Mouse (Mus musculus) embryonic facial prominence, embryonic 15.5 days (tissue): ENCODE measurements at regions not wholly inside any gene's neighbourhood (a gene's known extent, or its start where the extent isn't known, plus 50 kb on each side); places are given as distances from the start of the nearest gene placed in this dataset.
A peak's percentile ranks its signal among the peaks of the same experiment; 100 is the strongest.
"Not testable (repeated sequence)": the region's sequence is repeated elsewhere in the genome, so short reads cannot be mapped to it uniquely, and the experiment has no call there.

ENCODE experiments used
- ATAC-seq: fragments of 200-750 bp; cut with Nextera tagmentation; 2 replicates; pipeline ENCODE4 v1.8.0; 2017; ENCODE audit warnings: low read depth, moderate TSS enrichment; ENCODE audit not compliant: insufficient number of reproducible peaks, low FRiP score, low TSS enrichment
- H3K27ac ChIP-seq: fragments of 300-500 bp; sonication (generic); replicated peaks from 2 replicates; pipeline ENCODE4 v1.5.1; 2015; ENCODE audit warnings: mild to moderate bottlenecking, inconsistent platforms
- H3K27me3 ChIP-seq: fragments of 300-500 bp; sonication (generic); 2 replicates; pipeline ENCODE4 v1.6.1; 2015; ENCODE audit warnings: inconsistent platforms
- H3K36me3 ChIP-seq: fragments of 300-500 bp; sonication (generic); 2 replicates; pipeline ENCODE4 v1.6.1; 2015; ENCODE audit warnings: mild to moderate bottlenecking, inconsistent platforms
- H3K4me1 ChIP-seq: fragments of 300-500 bp; sonication (generic); 2 replicates; pipeline ENCODE4 v1.6.1; 2015; ENCODE audit warnings: inconsistent platforms
- H3K4me2 ChIP-seq: fragments of 300-500 bp; sonication (generic); replicated peaks from 2 replicates; pipeline ENCODE4 v1.6.1; 2015; ENCODE audit warnings: mild to moderate bottlenecking, inconsistent platforms
- H3K4me3 ChIP-seq: fragments of 300-500 bp; sonication (generic); replicated peaks from 2 replicates; pipeline ENCODE4 v1.5.1; 2015; ENCODE audit warnings: mild to moderate bottlenecking, inconsistent platforms
- H3K9ac ChIP-seq: fragments of 300-500 bp; sonication (generic); 2 replicates; pipeline ENCODE4 v1.6.1; 2015; ENCODE audit warnings: inconsistent platforms
- H3K9me3 ChIP-seq: fragments of 300-500 bp; sonication (generic); replicated peaks from 2 replicates; pipeline ENCODE4 v1.6.1; 2016; ENCODE audit warnings: inconsistent platforms
- WGBS: fragments of 180-500 bp; shearing (Covaris S2); methylation state at CpG from one replicate; pipeline ENCODE4 v1.1.7; 2015; 5-methylcytosine and 5-hydroxymethylcytosine counted together

GRCm38 (mm10) chr13:74563483-74564330 is 69.9 kb upstream of the Zfp825 start:
- H3K9me3 ChIP-seq, H3K27me3 ChIP-seq, H3K4me1 ChIP-seq, H3K36me3 ChIP-seq: not testable (repeated sequence)
- ATAC-seq: peak; percentile 95
- H3K4me3 ChIP-seq: peak overlapping the region; percentile 57
- peak overlapping the region; percentile 90 for H3K27ac ChIP-seq
- under 1% methylated on average over 27 of the region's 27 CpGs for WGBS
- peak overlapping the region; percentile 39 for H3K9ac ChIP-seq
- H3K4me2 ChIP-seq: peak overlapping the region; percentile 58

DNA sequence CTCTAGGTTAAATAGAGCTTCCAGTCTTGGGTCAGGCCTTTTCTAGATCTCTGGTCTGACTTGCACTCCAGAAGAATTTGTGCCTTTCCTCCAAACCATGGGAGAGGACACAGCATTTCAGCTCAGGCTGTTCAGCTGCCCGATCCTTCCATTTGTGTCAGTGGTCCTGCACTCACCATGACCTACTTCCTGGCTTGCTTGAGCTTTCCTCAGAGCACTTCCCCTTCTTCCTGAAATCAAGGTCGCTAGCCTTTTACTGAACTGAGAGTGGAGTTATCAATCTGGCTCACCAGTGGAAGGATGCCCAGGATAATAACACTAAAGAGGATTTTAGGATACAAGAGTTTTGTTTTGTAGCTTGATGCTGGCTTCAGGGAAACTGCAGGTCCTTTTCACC is 70.5 kb upstream of the Zfp825 start:
- 19% methylated on average over 2 of the region's 2 CpGs for WGBS
- H3K4me2 ChIP-seq: peak overlapping the region; percentile 58
- ATAC-seq, H3K4me1 ChIP-seq, H3K27me3 ChIP-seq, H3K9me3 ChIP-seq, H3K36me3 ChIP-seq: not testable (repeated sequence)
- peak overlapping the region; percentile 90 for H3K27ac ChIP-seq
- H3K4me3 ChIP-seq: peak overlapping the region; percentile 57
- peak overlapping the region; percentile 39 for H3K9ac ChIP-seq

GRCm38 (mm10) chr13:74569967-74570366 is 69.4 kb upstream of the Erap1 start:
- not testable (repeated sequence) for H3K4me1 ChIP-seq, ATAC-seq, H3K4me3 ChIP-seq, H3K36me3 ChIP-seq, H3K4me2 ChIP-seq, H3K27me3 ChIP-seq, H3K27ac ChIP-seq, H3K9ac ChIP-seq, H3K9me3 ChIP-seq
- WGBS: 64% methylated on average over 4 of the region's 4 CpGs
